Mouse (Mus musculus) CH12F3 (cell line): ENCODE data around the gene Ccdc47.

ENCODE experiments used
- in situ Hi-C: fragments of 300-500 bp; cut with MboI; formaldehyde crosslinking; loops from 2 replicates; pipeline ENCODE4 v1.14.3; 2020; ENCODE audit warnings: low sequenced_read_pairs

Gene Ccdc47

DNA sequence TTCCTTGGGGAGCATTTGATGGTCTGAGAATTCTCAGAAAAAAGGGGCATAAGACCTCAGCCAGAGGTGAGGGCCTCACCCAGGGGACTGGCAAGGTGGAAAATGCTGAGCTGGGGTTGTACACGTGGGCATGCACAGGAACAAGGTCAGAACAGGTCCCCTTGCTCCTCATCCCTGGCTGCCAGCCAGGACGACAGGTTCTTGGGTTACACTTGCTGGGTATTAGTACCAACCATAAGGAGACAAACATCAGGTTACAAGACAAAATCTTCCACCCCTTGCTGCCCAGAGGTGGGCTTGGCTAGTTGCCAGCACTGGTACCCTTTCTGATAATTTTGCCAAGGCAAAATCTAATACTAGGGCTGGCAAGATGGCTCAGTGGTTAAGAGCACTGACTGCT, 53.9 kb downstream of the Ccdc47 start:
- in situ Hi-C loops = no loop called here

DNA sequence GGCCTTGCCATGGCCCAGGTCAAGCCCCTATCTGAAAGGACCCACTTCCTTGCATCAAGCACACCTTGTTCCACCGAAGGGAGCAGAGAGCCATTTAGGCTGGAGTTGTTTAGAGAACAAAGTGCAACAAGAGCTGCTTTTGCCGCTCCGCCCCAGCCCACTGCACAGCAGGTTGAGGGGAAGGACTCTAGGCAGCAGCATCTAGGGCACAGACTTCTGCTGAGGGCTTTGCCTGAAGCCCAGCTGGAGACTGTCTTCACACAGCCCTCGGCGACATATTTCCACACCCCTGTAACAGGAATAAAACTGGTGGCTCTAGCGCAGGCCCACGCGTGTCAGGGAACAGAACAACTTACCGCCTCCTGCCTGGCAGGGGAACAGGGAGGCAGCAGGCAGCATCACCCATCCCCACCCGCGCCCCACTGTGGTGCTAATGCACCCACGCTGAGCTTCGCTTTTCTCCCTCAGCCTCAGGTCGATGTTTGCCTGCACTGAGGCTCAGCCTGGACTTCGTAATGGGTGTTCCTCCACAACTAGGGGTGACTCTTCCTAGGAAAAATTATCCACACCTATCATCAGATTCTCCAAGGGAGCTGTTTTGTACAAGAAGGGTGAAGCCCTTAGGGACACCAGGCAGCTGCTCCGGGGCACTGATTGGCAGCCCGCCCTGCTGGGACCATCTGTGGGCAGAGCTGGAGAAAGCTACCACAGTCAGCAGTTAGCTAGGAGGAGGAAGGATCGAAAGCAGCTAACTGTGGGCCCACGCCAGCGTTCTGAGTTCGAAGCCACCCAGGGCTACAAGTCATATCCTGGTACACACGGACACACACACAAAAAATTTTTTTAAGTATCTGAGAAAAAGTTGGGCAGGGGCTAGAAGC, 55.1 kb downstream of the Ccdc47 start, which contains the start of the genes Gm10840 and Limd2:
Gene Gm10840 (plus strand): TSS at position 10 of the 881 bp plus-strand sequence.
Gene Limd2 (minus strand): TSS at position 20 of the 881 bp plus-strand sequence.
- in situ Hi-C loops = no loop called here

DNA sequence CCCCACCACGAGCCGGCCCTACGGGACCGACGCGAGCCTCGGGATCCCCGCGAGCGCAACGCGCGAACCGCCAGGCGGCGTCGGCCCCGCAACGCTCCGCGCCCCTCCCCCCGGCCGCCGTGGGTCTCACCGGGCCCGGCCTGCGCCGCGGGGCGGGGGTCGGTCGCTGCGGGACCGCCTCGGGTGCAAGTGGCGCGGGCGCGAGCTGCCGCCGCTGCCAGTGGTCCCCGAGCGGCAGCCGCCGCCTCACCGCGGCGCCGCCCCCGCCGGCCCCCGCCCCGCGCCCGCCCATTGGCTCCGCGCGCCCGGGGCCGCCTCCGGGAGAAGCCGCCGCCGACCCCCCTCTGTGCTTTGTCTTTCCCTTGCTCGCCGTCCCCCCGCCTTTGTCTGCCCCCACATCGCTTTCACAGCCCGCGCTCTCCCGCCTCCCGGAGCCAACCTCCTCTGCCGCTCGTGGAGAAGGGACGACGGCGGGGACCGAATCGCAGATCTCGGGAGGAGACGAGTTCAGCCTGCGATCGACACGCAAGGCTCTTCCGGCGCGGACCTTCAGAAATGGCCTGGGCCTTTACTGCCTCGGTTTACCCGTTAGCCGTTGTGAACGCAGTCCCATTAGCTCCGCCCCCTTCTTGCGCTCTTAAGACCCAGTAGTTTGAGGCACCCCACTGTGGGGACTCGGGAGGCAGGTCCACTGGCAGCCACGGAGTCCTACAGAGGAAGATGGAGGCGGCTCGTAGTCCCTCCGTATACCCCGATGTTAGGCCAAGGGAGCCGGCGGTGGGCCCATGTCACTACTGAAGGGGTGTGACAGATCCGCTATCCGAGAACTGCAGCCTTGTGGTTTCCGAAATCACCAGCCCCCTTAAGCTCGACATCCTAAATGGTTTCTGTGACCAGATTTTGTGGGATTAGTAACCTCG, 56.0 kb downstream of the Ccdc47 start:
- in situ Hi-C loops = no loop called here

DNA sequence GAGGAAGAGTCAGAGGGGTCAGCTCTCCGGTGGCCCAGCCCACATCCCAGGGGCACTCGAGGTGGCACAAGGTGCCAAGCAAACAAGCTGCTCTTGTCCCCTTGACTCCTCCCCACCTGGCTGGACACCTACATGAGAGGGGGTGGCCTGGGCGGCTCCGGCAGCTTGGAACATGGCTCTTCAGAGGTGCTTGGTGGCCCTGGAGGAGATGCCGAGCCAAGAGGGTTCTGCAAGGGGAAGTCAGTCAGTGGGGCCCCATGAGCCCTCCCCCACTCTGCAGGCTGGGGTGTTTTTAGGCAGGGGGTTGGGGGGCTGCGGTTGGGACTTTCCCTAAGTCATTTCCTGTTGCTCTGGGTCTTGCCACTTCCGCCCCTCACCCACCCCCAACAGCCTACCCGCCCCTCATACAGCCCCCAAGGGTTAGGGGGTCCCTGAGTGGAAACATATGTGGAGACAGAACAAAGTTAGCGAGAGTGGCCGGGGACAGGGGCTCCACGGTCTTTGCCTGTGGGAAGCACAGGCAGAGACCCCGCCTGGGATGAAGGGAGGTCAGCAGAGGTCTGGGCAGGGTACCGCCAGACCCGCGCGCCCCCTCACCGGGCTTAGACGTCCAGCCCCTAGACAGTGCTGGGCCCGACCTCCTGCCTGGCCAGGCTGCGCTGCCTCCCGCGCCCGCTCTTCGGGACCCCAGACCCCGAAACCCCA, 56.8 kb downstream of the Ccdc47 start:
- in situ Hi-C loops = no loop called here

- in situ Hi-C loops = no loop called here
Observed at GRCm38 (mm10) chr11:106158930-106159215, 57.3 kb downstream of the Ccdc47 start.

GRCm38 (mm10) chr11:106158081-106158929, 57.8 kb downstream of the Ccdc47 start:
- in situ Hi-C loops = no loop called here

- in situ Hi-C loops = no loop called here
Observed at GRCm38 (mm10) chr11:106157154-106157553, 59.0 kb downstream of the Ccdc47 start.

DNA sequence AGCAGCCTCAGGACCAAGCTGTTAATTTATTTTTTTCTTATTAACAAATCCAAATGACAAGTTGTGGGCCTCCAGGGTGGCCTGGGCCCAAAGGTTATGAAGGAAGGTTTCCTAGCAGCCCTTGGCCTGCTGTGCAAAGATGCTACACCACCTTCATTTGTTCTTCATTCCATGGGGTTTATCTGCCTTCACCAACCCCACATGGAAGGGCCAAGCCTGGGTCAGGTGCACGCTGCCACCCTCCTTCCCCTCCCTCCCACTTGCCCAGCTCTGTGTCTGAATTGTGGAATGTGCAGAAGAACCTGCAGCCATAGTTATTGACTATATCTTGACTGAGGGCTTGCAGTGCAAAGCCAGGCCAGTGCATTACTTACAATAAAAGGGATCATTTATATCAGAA, 59.9 kb downstream of the Ccdc47 start:
- in situ Hi-C loops = no loop called here

DNA sequence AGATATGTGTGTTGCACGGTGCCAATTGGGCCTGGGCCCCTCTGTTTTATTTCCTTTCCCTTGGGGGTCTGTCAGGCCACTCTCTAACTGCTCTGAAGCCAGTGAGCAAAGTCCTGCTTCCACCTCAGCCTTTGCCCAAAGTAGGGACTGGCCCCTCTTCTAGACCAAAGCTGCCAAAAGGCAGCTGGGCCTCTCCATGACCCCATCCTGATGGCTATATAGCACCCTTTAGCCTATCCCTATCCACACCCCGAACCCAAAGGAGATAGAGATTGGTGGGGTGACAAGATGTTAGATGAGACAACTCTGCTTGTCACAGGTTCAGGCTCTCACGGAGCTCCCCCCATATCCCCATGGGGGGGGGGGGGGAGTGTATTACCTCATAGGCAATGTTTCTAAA, 60.4 kb downstream of the Ccdc47 start:
- in situ Hi-C loops = no loop called here

- in situ Hi-C loops = no loop called here
Observed at GRCm38 (mm10) chr11:106154770-106155169, 61.4 kb downstream of the Ccdc47 start.

DNA sequence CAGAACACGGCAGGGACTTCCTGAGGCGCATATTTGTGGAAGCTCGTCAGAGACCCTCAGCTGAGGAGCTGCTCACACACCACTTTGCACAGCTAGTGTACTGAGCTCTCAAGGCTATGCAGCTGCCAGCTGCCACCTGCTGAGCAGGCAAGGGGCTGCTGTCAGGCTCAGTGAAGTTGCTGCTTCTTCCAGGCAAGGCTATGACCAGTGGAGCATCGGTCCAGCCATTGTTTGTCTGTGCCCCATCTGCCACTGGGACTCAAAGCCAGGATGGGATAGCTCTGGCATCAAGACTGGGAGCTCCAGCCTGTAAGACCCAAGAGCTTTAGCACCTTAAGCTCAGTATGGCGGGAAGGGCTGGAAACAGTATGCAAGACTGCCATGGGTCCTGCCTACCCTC, 62.1 kb downstream of the Ccdc47 start:
- in situ Hi-C loops = no loop called here

GRCm38 (mm10) chr11:106152132-106152531, 64.0 kb downstream of the Ccdc47 start:
- in situ Hi-C loops = no loop called here

- in situ Hi-C loops = no loop called here
Observed at GRCm38 (mm10) chr11:106151219-106151618, 64.9 kb downstream of the Ccdc47 start.
